Mouse (Mus musculus) CD4-positive naive resting alpha-beta T cell, adult 76 days (primary cell): ENCODE data around the gene Pdyn. TPM values are rescaled to one million over a fixed set of nuclear protein-coding genes. Genes with fewer than 3 reads are reported as not detected.

Source experiments
- total RNA-seq: library from RNA; stranded (reverse); gene quantifications from one replicate; pipeline ENCODE4 v1.2.4, GENCODE M21; 2023

Pdyn gene
- total RNA-seq: not detected

GRCm38 (mm10) chr2:129699484-129700158 is at the start of gene Pdyn:
TSS of gene Pdyn (minus strand) at chr2:129699844.

Other genes starting within 250 kb of the Pdyn start
- not detected for gene F830045P16Rik, start 163.2 kb downstream of the Pdyn start, total RNA-seq
- gene Sirpa, start 107.0 kb downstream of the Pdyn start, total RNA-seq: 8.6 TPM
- gene Stk35, start 100.7 kb upstream of the Pdyn start, total RNA-seq: 9.8 TPM